Mouse (Mus musculus): ENCODE results near the gene Klf14. TPM values are rescaled to one million over a fixed set of nuclear protein-coding genes. Genes with fewer than 3 reads are reported as not detected.

Gene Klf14
- polyA plus RNA-seq, 1 experiment from 2014 or later, result 0.25 TPM

- Histone ChIP-seq H3K27ac (ENCODE audit: low read depth, low read length) (no peak overlapping the region), H3K9ac (replicated peaks; ENCODE audit: low read depth, low read length) (no peak overlapping the region), H3K27me3 (ENCODE audit: control insufficient read depth, insufficient read depth, low read length) (peaks cover 49% of the 10 kb centered on the region), H3K4me1 (ENCODE audit: control insufficient read depth, insufficient read depth, low read length) (no peaks in the 10 kb centered on the region), H3K36me3 (ENCODE audit: control insufficient read depth, insufficient read depth, low read length) (no peaks in the 10 kb centered on the region), H3K9me3 (ENCODE audit: control insufficient read depth, low read length) (peaks cover 24% of the 10 kb centered on the region), H3K4me2 (ENCODE audit: low read depth, low read length) (peak overlapping the region; percentile 53), H3K4me3 (ENCODE audit: low read depth, low read length) (peak overlapping the region; percentile 37)
- no peak for ATAC-seq (ENCODE audit: low read depth)
- WGBS, result 1% methylated on average over 84 of the region's 84 CpGs
These were observed 818 bp downstream of the Klf14 start for GRCm38 (mm10) chr6:30957784-30958735.

GRCm38 (mm10) chr6:30939264-30939663, 19.6 kb downstream of the Klf14 start:
- Histone ChIP-seq H3K9me3 (ENCODE audit: control insufficient read depth, low read length) (no peaks in the 10 kb centered on the region), H3K4me1 (ENCODE audit: control insufficient read depth, insufficient read depth, low read length) (no peaks in the 10 kb centered on the region), H3K4me2 (ENCODE audit: low read depth, low read length) (no peak overlapping the region), H3K27ac (ENCODE audit: low read depth, low read length) (no peak overlapping the region), H3K36me3 (ENCODE audit: control insufficient read depth, insufficient read depth, low read length) (no peaks in the 10 kb centered on the region), H3K4me3 (ENCODE audit: low read depth, low read length) (no peak overlapping the region), H3K27me3 (ENCODE audit: control insufficient read depth, insufficient read depth, low read length) (no peaks in the 10 kb centered on the region), H3K9ac (replicated peaks; ENCODE audit: low read depth, low read length) (no peak overlapping the region)
- 47% methylated on average over 5 of the region's 5 CpGs for WGBS
- no peak for ATAC-seq (ENCODE audit: low read depth)

- Histone ChIP-seq H3K4me3 (ENCODE audit: low read depth, low read length) (no peak overlapping the region), H3K4me1 (ENCODE audit: control insufficient read depth, insufficient read depth, low read length) (no peaks in the 10 kb centered on the region), H3K4me2 (ENCODE audit: low read depth, low read length) (no peak overlapping the region), H3K9me3 (ENCODE audit: control insufficient read depth, low read length) (no peaks in the 10 kb centered on the region), H3K36me3 (ENCODE audit: control insufficient read depth, insufficient read depth, low read length) (no peaks in the 10 kb centered on the region), H3K27me3 (ENCODE audit: control insufficient read depth, insufficient read depth, low read length) (no peaks in the 10 kb centered on the region), H3K27ac (ENCODE audit: low read depth, low read length) (no peak overlapping the region), H3K9ac (replicated peaks; ENCODE audit: low read depth, low read length) (no peak overlapping the region)
- no peak for ATAC-seq (ENCODE audit: low read depth)
- WGBS, result 50% methylated on average over 2 of the region's 2 CpGs
These were observed 36.1 kb downstream of the Klf14 start for GRCm38 (mm10) chr6:30922821-30923220.

DNA sequence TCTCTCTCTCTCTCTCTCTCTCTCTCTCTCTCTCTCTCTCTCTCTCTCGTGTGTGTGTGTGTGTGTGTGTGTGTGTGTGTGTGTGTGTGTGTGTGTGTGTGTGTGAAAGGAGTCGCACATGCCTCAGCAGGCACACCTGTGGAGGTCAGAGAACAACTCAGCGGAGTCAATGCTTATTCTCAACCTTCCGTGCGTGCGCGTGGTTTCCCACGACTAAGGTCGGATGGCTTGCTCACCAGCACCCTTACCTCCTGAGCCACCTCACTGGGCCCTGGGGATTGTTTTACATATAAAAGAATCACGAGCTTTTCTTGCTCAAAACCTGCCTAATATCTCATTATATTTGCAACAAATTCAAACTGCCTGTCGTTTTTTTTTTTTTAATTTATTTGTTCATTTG, 37.1 kb downstream of the Klf14 start:
- H3K4me2 ChIP-seq (ENCODE audit: low read depth, low read length), result no peak overlapping the region
- H3K4me3 ChIP-seq (ENCODE audit: low read depth, low read length), result no peak overlapping the region
- no peaks in the 10 kb centered on the region for H3K4me1 ChIP-seq (ENCODE audit: control insufficient read depth, insufficient read depth, low read length)
- WGBS, result 74% methylated on average over 10 of the region's 11 CpGs
- ATAC-seq (ENCODE audit: low read depth), result no peak
- no peak overlapping the region for H3K27ac ChIP-seq (ENCODE audit: low read depth, low read length)
- H3K9ac ChIP-seq (replicated peaks; ENCODE audit: low read depth, low read length), result no peak overlapping the region
- H3K9me3 ChIP-seq (ENCODE audit: control insufficient read depth, low read length), result no peaks in the 10 kb centered on the region
- no peaks in the 10 kb centered on the region for H3K36me3 ChIP-seq (ENCODE audit: control insufficient read depth, insufficient read depth, low read length)
- no peaks in the 10 kb centered on the region for H3K27me3 ChIP-seq (ENCODE audit: control insufficient read depth, insufficient read depth, low read length)

DNA sequence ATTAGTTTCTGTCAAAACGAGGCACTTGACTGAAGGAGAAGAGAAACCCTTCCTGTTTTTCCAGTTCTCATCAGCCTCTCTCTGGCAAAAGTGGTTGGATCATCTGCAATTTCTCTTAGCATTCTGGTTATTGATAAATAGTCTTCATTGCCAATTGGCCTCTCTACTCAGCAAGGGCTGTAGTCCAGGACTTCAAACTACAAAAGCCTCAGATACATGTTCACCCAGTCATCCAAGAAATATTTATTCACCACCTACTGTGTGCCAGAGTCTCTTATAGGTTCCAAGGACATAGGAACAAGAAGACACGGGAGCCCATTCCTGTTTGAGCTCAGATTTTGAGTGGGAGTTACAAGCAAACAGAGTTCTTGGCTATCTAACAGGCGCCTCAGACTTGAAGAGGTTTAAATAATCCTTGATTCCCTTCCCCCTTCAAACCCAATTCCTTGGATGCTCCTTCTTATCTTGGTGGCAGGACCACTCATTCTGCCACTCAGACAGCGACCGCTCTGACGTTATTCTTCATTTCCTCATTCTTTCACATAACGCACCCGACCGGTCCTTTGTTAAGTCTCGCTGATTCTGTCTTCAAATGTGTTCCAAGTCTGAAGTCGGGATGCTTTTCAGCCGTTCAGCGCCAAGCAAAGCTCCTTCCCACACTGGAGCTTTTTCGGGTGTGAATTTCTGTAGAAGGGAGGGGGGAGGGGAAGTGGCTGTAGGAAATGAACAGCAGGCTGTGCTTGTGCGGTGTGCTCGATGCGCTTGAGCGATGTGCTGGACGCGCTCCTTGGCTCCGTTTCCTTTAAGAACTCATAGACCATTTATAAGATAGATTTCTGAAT, 37.8 kb downstream of the Klf14 start:
- no peaks in the 10 kb centered on the region for H3K9me3 ChIP-seq (ENCODE audit: control insufficient read depth, low read length)
- WGBS, result 54% methylated on average over 21 of the region's 21 CpGs
- no peaks in the 10 kb centered on the region for H3K36me3 ChIP-seq (ENCODE audit: control insufficient read depth, insufficient read depth, low read length)
- H3K27ac ChIP-seq (ENCODE audit: low read depth, low read length), result no peak overlapping the region
- no peak overlapping the region for H3K9ac ChIP-seq (replicated peaks; ENCODE audit: low read depth, low read length)
- H3K4me1 ChIP-seq (ENCODE audit: control insufficient read depth, insufficient read depth, low read length), result no peaks in the 10 kb centered on the region
- H3K4me2 ChIP-seq (ENCODE audit: low read depth, low read length), result peak overlapping the region; percentile 23; the same call in 1 of the 2 replicates
- ATAC-seq (ENCODE audit: low read depth), result no peak
- no peak overlapping the region; the same call in 1 of the 2 replicates for H3K4me3 ChIP-seq (ENCODE audit: low read depth, low read length)
- H3K27me3 ChIP-seq (ENCODE audit: control insufficient read depth, insufficient read depth, low read length), result no peaks in the 10 kb centered on the region

DNA sequence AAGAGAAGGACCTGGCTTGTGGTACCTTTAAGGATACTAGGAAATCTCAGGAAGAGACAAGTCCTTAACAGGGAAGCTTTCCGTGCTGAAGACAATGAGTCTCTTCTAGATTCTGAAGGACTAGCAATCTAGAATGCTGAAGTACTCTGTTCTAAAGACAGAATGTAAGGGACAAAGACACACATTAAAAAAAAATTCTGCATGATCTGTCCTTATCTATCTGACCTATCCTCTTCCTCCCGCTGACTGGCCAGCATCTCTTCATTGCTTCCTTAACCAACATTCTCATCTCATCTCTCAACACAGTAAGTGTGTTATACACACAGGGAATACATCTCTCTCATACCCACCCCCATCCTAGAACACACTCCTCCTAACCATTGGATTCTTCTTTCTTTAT, 43.4 kb downstream of the Klf14 start, which contains the start of gene Tsga13:
Tsga13 (minus strand) TSS at position 101 of the 400 bp plus-strand sequence.
- H3K4me1 ChIP-seq (ENCODE audit: control insufficient read depth, insufficient read depth, low read length), result no peaks in the 10 kb centered on the region
- no peaks in the 10 kb centered on the region for H3K9me3 ChIP-seq (ENCODE audit: control insufficient read depth, low read length)
- no peak within 1 kb of the TSS for H3K4me2 ChIP-seq (ENCODE audit: low read depth, low read length)
- H3K27ac ChIP-seq (ENCODE audit: low read depth, low read length), result no peak within 1 kb of the TSS
- no peaks in the 10 kb centered on the region for H3K27me3 ChIP-seq (ENCODE audit: control insufficient read depth, insufficient read depth, low read length)
- no peaks in the 10 kb centered on the region for H3K36me3 ChIP-seq (ENCODE audit: control insufficient read depth, insufficient read depth, low read length)
- 98% methylated on average over 2 of the region's 2 CpGs for WGBS
- H3K4me3 ChIP-seq (ENCODE audit: low read depth, low read length), result no peak within 1 kb of the TSS
- H3K9ac ChIP-seq (replicated peaks; ENCODE audit: low read depth, low read length), result no peak within 1 kb of the TSS
- no peak for ATAC-seq (ENCODE audit: low read depth)

GRCm38 (mm10) chr6:30907970-30908369, 50.9 kb downstream of the Klf14 start:
- no peak for ATAC-seq (ENCODE audit: low read depth)
- H3K9me3 ChIP-seq (ENCODE audit: control insufficient read depth, low read length), result no peaks in the 10 kb centered on the region
- WGBS, result 43% methylated on average over 3 of the region's 3 CpGs
- no peak overlapping the region for H3K4me3 ChIP-seq (ENCODE audit: low read depth, low read length)
- H3K27ac ChIP-seq (ENCODE audit: low read depth, low read length), result no peak overlapping the region
- no peak overlapping the region for H3K9ac ChIP-seq (replicated peaks; ENCODE audit: low read depth, low read length)
- H3K36me3 ChIP-seq (ENCODE audit: control insufficient read depth, insufficient read depth, low read length), result no peaks in the 10 kb centered on the region
- H3K27me3 ChIP-seq (ENCODE audit: control insufficient read depth, insufficient read depth, low read length), result no peaks in the 10 kb centered on the region
- no peaks in the 10 kb centered on the region for H3K4me1 ChIP-seq (ENCODE audit: control insufficient read depth, insufficient read depth, low read length)
- no peak overlapping the region for H3K4me2 ChIP-seq (ENCODE audit: low read depth, low read length)

Data from neural tube, embryonic 14.5 days (tissue).